Mouse (Mus musculus): ENCODE data around the gene Il12a.
"Not testable (repeated sequence)": the region's sequence is repeated elsewhere in the genome, so short reads cannot be mapped to it uniquely, and the experiment has no call there.

The Il12a gene

GRCm38 (mm10) chr3:68683579-68683978, 6.9 kb upstream of the Il12a start:
- DNase-seq (ENCODE audit: extremely low read depth, insufficient read length, low spot score) = no peak

GRCm38 (mm10) chr3:68684207-68684606, 6.2 kb upstream of the Il12a start:
- DNase-seq (ENCODE audit: extremely low read depth, insufficient read length, low spot score) = no peak

- DNase-seq (ENCODE audit: extremely low read depth, insufficient read length, low spot score) = no peak
Measured at GRCm38 (mm10) chr3:68686852-68687560, 3.4 kb upstream of the Il12a start.

GRCm38 (mm10) chr3:68689346-68689745, 1.1 kb upstream of the Il12a start:
- no peak for DNase-seq (ENCODE audit: extremely low read depth, insufficient read length, low spot score)

DNA sequence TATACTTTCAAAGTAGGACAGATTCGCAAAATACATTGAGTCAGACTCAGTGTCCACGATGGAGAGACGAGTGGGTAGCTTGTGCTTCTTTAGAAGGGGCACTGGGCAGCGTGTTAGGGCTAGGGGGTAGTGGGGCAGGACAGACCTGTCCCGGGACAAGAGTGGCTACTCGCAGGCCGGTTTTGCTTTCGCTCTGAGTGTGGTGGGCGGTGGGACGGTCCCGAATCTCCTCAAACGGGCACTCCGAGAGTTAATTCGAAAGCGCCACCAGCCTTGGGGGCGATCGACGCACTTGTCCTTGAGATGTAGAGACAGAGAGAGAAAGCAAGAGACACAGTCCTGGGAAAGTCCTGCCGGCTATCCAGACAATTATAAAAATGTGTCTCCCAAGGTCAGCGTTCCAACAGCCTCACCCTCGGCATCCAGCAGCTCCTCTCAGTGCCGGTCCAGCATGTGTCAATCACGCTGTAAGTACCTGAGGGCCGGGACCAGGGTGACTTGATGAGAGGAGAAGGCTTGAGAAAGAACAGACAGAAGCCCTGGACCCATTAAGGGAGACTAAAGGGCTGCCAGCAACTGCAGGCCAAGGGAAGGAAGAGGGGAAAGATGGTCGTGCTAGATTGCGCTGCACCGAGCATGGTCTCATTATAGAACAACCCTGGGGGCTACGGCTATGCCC, 795 bp downstream of the Il12a start:
- DNase-seq (ENCODE audit: extremely low read depth, insufficient read length, low spot score) = no peak

- DNase-seq (ENCODE audit: extremely low read depth, insufficient read length, low spot score) = no peak
Measured at GRCm38 (mm10) chr3:68691938-68692599, 1.6 kb downstream of the Il12a start.

DNA sequence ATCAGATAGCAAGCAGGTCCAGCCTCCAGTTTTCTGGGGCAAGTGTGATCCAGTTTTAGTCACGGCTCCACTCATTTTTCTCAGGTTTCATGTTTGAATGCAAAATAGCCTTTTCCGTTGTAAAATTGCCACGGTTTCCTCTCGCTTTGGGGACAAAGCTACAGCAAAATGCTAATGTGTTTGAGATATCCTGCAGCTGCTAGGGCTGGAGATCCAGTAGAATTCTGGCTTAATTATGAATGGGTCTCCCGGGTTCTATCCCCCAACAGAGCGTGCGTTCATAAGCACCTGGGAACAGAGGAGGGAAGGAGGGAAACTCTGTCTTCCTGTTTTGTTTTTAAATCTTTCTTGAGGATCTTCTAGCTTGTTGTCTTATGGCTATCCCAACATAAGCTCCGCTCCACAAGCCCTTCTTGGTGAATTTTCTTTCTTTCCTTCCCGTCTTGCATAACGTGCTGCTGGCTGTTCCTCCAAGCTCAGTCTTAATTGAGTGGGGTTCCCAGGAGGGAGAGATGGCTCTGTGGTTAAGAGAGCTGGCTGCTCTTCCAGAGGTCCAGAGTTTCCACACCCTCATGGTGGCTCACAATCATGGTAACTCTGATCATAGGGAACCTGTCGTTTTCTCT, 2.3 kb downstream of the Il12a start:
- no peak for DNase-seq (ENCODE audit: extremely low read depth, insufficient read length, low spot score)

- peak; percentile 36 for DNase-seq (ENCODE audit: extremely low read depth, insufficient read length, low spot score)
Measured at GRCm38 (mm10) chr3:68693441-68694048, 3.1 kb downstream of the Il12a start.

DNA sequence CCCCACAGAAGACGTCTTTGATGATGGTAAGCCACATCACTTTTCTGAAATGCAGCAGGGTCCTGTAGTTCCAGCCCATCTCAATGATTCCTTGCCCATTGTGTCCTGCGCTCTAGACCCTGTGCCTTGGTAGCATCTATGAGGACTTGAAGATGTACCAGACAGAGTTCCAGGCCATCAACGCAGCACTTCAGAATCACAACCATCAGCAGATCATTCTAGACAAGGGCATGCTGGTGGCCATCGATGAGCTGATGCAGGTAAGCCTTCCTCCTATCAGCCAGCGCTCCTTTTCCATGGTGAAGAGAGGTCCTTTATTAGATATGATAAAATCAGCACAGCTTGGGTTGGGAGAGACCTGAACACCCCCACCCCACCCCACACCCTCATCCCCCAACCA, 4.9 kb downstream of the Il12a start:
- DNase-seq (ENCODE audit: extremely low read depth, insufficient read length, low spot score) = no peak

- no peak for DNase-seq (ENCODE audit: extremely low read depth, insufficient read length, low spot score)
Measured at GRCm38 (mm10) chr3:68696495-68697200, 6.2 kb downstream of the Il12a start.

GRCm38 (mm10) chr3:68698601-68699000, 8.2 kb downstream of the Il12a start:
- DNase-seq (ENCODE audit: extremely low read depth, insufficient read length, low spot score) = no peak

- DNase-seq (ENCODE audit: extremely low read depth, insufficient read length, low spot score) = no peak
Measured at GRCm38 (mm10) chr3:68700091-68700490, 9.6 kb downstream of the Il12a start.

DNA sequence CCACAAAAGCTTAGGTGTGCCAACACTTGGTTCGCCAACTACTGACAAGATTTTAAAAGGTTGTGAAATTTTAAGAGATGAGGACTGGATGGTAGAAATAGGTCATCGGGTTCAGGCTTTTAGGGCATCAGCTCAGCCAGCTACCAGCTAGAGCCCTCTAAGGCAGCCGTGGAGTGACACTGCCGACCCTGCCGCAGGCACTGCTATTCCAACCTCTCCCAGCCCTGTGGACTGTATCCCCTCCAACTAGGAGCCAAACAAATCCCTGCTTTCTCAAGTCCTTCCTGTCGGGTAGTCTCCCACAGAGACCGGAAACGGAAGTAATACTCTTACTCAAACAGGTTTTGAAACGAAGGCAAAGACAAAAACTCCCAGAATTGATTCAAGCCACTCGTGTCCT, 15.9 kb downstream of the Il12a start:
- DNase-seq (ENCODE audit: extremely low read depth, insufficient read length, low spot score) = no peak

DNA sequence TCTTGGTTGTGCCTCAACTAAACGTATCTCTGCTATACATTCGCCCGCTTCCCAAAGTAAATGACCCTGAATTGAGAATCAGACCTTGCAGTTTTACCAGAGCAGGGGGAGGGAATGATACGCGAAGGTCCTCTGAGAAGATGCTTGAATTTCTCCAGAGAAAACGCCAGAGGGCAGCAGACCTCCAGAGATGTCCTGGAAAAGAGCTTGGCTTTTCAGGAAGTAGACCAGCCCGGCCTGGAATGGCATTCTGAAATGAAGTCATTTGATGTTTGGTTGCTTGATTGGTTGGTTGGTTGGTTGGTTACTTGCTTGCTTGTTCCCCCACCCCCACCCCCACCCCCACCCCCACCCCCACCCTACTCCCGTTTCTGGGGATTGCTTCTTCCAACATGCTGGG, 17.8 kb downstream of the Il12a start:
- DNase-seq (ENCODE audit: extremely low read depth, insufficient read length, low spot score) = peak; percentile 47

DNA sequence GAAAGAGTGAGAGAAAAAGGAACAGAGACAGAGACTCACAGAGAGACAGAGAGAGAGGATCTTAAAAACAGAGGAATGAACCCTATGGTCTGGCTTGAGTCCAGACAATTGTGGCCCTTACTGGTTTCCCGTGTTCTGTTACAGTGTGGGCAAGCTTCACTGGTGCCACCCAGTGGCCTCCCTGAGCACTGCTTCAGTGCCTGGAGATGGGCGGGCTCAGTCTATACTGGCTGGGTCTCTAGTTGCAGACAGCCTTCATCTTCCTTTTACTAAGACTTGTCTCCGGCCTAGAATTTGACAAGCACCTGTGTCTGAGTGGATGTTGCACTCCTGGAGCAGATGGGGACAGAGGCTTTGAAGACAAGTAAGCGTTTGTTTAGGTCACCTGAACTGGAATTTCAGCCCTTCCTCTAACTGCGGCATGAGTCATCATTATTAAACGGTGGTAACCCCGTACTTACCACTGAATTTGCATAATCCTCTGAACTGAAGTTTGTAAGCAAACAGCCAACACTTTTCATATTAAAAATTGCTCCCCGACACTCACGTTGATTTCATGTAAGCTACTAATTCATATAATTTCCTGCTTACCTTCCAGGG, 18.9 kb downstream of the Il12a start:
- peak; percentile 79 for DNase-seq (ENCODE audit: extremely low read depth, insufficient read length, low spot score)

DNA sequence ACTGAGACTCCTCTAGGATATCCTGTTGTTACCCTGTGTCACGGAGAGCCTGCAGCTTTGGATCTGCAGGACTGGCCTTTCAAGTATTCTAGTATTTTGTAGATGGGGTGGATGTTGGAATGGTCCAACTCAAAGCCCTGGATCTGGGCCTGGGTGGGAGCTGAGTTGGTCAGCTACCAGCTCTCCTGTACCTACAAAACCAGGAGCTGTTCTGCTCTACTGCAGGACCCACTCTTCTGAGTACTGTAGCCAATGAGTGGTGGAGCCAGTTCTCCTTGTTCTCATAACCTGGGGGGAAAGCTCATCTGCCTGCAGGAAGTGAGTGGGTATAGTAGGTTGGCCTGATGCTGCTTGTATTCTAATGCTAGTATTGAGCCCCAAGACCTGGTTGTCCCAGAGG, 20.0 kb downstream of the Il12a start:
- DNase-seq (ENCODE audit: extremely low read depth, insufficient read length, low spot score) = no peak

DNA sequence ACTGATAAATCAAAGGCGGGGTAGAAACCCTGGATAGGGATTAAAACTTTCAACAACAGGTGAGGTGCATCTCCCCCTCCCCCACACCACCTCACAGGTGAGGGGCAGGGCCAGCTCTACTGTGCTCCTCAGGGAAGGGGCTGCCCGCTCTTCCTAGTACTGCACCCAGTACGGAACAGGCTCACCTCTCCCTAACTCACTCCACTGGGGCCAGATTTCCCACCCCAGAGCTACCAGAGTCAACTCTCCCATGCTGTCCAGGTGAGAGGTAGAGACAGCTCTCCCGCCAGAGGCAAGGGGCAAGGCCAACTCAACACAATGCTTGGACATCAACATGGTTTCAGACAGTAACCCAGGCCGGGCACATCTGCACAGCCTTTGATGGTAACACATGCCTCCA, 21.1 kb downstream of the Il12a start:
- DNase-seq (ENCODE audit: extremely low read depth, insufficient read length, low spot score) = no peak

DNA sequence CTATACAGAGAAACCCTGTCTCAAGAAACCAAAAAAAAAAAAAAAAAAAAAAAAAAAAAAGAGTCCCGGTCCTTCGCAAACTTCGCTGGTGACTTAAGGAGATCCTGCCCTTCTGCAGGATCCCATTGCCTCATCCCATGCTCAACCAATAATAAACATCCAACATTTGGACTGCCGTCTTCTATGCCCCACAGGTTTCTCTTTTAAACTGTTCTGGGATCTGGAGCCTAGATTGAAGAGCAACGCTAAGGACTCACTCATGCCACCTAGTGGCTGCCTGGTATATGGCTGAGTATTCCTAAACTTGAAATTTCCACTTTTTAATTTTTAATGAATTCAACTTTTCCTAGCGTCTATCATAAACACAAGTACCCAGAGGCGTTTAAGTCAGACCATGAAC, 23.1 kb downstream of the Il12a start:
- DNase-seq (ENCODE audit: extremely low read depth, insufficient read length, low spot score) = no peak

DNA sequence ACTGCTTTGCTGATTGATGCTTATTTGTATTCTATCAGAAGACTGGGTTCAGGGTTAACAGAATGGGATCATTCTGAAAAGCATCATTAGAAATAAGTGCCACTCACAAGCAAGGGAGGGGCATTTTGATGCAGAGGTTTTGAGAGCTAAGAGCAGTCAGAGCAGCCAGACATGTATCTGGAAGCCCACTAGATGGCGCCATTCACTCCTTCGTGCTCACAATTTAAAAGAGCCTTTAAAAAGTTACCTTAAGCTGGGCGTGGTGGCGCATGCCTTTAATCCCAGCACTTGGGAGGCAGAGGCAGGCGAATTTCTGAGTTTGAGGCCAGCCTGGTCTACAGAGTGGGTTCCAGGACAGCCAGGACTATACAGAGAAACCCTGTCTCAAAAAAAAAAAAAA, 26.9 kb downstream of the Il12a start:
- DNase-seq (ENCODE audit: extremely low read depth, insufficient read length, low spot score) = not testable (repeated sequence)

- no peak for DNase-seq (ENCODE audit: extremely low read depth, insufficient read length, low spot score)
Measured at GRCm38 (mm10) chr3:68719229-68719819, 28.9 kb downstream of the Il12a start.
